Mouse (Mus musculus): Measurements from ENCODE around the gene Gm21560. TPM values are rescaled to one million over a fixed set of nuclear protein-coding genes. Genes with fewer than 3 reads are reported as not detected.
"Not testable (repeated sequence)": the region's sequence is repeated elsewhere in the genome, so short reads cannot be mapped to it uniquely, and the experiment has no call there.

Gm21560 gene
- total RNA-seq (2021), result 1 to 10 TPM in 1 of 2 experiments, under 1 TPM in 1; 0.94 to 1.1 TPM

DNA sequence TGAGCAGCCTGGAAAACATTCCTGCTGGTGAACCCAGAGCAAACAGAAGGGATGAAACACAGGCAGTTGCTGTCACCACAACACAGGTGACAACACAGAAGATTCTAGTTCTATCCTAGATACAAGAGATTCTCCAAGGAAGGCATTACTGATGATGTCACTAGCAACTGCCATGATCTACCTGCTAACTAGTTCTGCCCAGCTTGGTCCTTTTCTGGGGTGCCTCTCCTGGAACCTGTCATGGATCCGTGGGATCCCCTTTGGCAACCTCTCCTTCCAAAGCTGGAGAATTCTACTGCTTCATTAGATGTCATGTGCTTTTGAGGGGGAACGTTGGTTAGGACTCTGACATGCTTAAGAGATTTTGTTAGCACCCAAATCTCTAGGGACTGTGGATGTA is at the start of gene Gm21560:
TSS of gene Gm21560 (minus strand) at position 101 of the 400 bp plus-strand sequence.
- not testable (repeated sequence) for DNase-seq

DNA sequence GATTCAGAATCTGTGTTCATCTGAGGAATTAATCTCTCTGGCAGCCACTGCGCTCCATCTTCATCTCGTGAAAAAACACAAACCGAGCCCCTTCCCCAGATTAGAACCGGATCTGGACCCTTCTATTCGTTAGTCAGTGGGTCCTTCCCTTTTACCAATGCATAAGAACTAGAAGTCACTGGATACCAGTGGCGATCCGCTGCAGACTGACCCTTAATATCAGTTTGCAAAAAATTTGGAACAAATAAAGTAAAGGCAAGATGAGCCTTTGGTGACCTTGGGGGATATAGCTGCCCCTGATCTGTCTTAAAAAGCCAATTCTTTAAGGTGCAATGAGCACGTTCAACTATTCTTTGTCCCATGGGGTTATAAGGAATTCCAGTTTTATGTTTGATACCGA is 55.6 kb downstream of the Gm21560 start:
- not testable (repeated sequence) for DNase-seq

DNA sequence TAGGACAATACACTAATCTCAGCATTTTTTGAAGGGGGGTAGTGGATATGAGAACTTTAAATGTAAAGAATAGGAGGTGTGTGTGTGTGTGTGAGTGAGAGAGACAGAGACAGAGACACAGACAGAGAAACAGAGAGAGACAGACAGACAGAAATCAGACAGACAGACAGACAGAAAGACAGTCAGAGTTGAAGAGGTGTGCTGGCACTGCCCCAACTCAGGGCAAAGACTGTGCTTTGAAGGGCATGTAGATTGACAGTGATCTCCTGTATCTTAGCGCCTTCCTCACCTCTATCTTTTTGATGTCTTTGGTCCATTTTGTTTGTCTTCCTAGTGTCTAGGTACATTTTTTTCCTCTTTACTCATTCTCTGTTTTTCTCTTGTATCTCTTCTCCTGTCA is 58.0 kb downstream of the Gm21560 start:
- DNase-seq, result not testable (repeated sequence)

Other genes starting within 250 kb of the Gm21560 start
- not detected for gene Gm3453, start 240.2 kb downstream of the Gm21560 start, total RNA-seq (2021)
- not detected for gene Gm6337, start 161.0 kb downstream of the Gm21560 start, total RNA-seq (2021)
- gene Gm8206, start 125.3 kb downstream of the Gm21560 start, total RNA-seq (2021), result under 1 TPM in 1 of 2 experiments, not detected in 1; 0.71 TPM
- gene Gm3468, start 110.6 kb downstream of the Gm21560 start, total RNA-seq (2021), result 1 to 10 TPM; 1.3 to 1.4 TPM
- not detected for gene Gm3476, start 93.5 kb downstream of the Gm21560 start, total RNA-seq (2021)
- gene Gm3411, start 68.0 kb upstream of the Gm21560 start, total RNA-seq (2021), result 1 to 10 TPM; 2.1 to 2.8 TPM
- gene Gm21103, start 85.6 kb upstream of the Gm21560 start, total RNA-seq (2021), result not detected
- not detected for gene Gm3618, start 124.4 kb upstream of the Gm21560 start, total RNA-seq (2021)
- gene Gm16440, start 171.0 kb upstream of the Gm21560 start, total RNA-seq (2021), result not detected
- under 1 TPM in 1 of 2 experiments, not detected in 1; 0.95 TPM for gene Gm3591, start 193.2 kb upstream of the Gm21560 start, total RNA-seq (2021)
- gene Gm3594, start 225.3 kb upstream of the Gm21560 start, total RNA-seq (2021), result not detected